Mouse (Mus musculus): ENCODE data around the gene Sez6l. TPM values are rescaled to one million over a fixed set of nuclear protein-coding genes. Genes with fewer than 3 reads are reported as not detected.

Gene Sez6l
- total RNA-seq, 2 experiments from 2014 or later, result not detected

DNA sequence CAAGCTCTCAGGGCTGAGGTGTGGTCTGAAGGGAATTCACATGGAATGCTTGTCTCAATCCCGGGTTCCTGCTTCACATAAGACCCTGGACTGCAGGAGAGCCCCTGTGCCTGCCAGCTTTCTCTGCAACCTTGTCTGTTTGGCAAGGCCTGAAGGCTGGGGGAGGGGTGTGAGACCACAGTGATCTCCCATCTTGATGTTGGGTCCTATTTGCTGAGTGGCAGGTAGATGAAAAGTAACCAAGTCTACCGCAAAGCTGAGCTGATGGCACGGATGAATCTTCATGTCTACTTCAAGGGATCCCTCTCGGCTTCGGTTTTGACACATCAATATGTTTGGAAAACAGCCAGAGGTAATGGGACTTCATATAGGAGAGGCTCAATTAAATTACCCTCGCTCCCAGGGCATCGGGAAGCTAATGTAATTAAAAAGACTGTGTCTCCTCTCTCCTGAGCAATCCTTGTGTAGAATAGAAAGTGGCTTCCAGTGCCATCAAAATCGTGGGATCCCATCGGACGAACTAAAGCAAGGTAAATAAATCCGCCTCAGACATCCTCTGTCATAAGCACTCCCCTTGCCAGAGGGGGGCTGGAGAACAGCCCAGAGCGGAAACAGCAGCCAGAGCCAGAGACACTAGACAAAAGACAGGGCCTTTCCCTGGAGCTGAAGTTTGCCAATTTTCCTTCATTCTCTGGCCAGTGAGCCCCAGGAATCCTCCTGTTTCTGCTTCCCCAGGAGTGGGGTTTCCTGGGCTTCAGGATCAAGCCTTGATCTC lies 28.0 kb downstream of the Sez6l start:
- H3K27ac ChIP-seq, result no peak overlapping the region
- H3K4me3 ChIP-seq, result no peak overlapping the region
- TF ChIP-seq CTCF (IDR thresholded peaks at IDR 0.05), result no peak
- no peak for DNase-seq
- intact Hi-C loops (cut with DNase I), result no loop called here

DNA sequence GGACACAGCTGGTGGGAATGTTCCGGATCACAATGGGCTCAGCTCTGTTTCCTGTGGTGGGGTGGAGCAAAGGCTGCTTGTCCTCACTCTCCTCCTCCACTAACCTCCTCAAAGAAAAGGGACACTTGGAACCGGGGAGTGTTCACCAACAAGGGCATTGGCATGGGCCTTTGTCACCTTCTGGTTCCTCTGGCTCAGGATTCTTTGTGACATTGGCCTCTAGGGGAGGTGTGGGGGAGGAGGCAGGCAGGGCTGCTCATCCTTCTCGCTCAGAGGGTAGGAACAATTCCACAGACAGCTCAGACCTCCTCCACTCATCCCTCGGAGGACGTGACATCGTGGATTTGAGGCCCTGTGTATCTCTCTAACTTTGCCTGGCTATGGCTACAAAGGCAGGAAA lies 30.2 kb downstream of the Sez6l start:
- H3K4me3 ChIP-seq, result no peak overlapping the region
- TF ChIP-seq CTCF (IDR thresholded peaks at IDR 0.05), result no peak
- intact Hi-C loops (cut with DNase I), result no loop called here
- no peak overlapping the region for H3K27ac ChIP-seq
- DNase-seq, result no peak

GRCm38 (mm10) chr5:112538295-112538694 lies 38.7 kb downstream of the Sez6l start:
- no peak for DNase-seq
- no peak for TF ChIP-seq CTCF (IDR thresholded peaks at IDR 0.05)
- intact Hi-C loops (cut with DNase I), result no loop called here
- H3K27ac ChIP-seq, result no peak overlapping the region
- H3K4me3 ChIP-seq, result no peak overlapping the region

DNA sequence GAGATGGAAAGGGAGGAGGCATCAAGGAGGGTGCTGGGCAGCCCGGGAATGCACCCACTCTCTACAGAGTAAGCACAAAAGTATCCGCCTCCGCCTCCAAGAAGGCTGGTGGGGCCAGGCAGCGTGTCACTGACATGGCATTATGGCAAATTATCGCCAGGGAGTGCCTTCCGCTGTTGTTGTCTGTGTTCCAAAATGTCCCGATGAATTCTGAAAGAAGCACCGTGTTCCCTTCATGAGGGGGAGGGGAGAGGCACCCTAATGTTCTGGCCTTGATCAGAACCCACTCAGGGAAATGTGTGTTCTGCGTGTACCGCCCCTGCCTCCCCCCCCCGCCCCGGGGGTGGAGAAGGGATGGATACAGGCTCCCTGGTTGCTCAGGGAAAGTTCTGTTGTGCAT lies 41.1 kb downstream of the Sez6l start:
- no peak for TF ChIP-seq CTCF (IDR thresholded peaks at IDR 0.05)
- intact Hi-C loops (cut with DNase I), result no loop called here
- Histone ChIP-seq H3K27ac (no peak overlapping the region), H3K4me3 (no peak overlapping the region)
- DNase-seq, result no peak

GRCm38 (mm10) chr5:112534146-112534545 lies 42.8 kb downstream of the Sez6l start:
- intact Hi-C loops (cut with DNase I), result no loop called here
- no peak overlapping the region for H3K4me3 ChIP-seq
- DNase-seq, result no peak
- H3K27ac ChIP-seq, result no peak overlapping the region
- TF ChIP-seq CTCF (IDR thresholded peaks at IDR 0.05), result no peak

- no peak for DNase-seq
- TF ChIP-seq CTCF (IDR thresholded peaks at IDR 0.05), result no peak
- H3K4me3 ChIP-seq, result no peak overlapping the region
- H3K27ac ChIP-seq, result no peak overlapping the region
- intact Hi-C loops (cut with DNase I), result no loop called here
Observed at GRCm38 (mm10) chr5:112533312-112534075, 43.5 kb downstream of the Sez6l start.

DNA sequence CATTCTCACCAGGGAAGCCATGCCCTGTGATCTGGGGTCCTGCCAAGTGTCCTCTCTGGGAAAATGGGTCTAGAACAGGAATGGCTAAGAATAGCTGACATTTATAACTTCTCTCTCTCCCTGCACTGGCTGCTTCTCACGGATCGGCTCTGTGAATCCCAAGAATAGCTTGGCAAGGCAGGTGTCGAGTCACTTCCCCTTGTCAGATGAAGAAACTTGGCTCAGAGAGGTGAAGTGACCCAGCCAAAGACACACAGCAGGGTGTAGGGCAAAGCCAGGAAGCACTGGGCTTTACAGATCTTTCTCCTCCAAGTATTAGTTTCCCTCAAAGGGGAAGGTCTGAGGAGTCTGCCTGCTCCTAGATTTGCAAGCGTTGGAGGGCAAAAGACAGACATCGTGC lies 44.1 kb downstream of the Sez6l start:
- intact Hi-C loops (cut with DNase I), result no loop called here
- TF ChIP-seq CTCF (IDR thresholded peaks at IDR 0.05), result no peak
- no peak overlapping the region for H3K4me3 ChIP-seq
- no peak overlapping the region for H3K27ac ChIP-seq
- peak; percentile 26 for DNase-seq

DNA sequence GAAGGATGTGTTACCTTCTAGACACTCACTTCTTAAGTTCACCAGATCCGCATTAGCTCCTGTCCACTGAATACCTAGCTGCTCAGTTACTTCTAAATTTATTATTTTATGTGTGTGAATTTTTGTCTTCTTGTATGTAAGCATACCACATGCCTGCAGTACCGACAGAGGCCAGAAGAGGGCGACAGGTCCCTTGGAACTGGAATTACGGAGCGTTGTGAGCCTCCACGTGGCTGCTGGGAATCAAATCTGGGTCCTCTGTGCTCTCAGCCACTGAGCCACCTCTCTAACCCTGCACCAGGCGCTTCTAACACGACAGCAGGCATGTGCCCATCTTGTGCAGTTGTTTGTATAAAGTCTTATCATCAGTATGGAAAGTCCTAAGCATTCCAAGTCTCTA lies 44.8 kb downstream of the Sez6l start:
- H3K27ac ChIP-seq, result no peak overlapping the region
- no peak overlapping the region for H3K4me3 ChIP-seq
- intact Hi-C loops (cut with DNase I), result no loop called here
- DNase-seq, result no peak
- peak; percentile 57 for TF ChIP-seq CTCF (IDR thresholded peaks at IDR 0.05)

DNA sequence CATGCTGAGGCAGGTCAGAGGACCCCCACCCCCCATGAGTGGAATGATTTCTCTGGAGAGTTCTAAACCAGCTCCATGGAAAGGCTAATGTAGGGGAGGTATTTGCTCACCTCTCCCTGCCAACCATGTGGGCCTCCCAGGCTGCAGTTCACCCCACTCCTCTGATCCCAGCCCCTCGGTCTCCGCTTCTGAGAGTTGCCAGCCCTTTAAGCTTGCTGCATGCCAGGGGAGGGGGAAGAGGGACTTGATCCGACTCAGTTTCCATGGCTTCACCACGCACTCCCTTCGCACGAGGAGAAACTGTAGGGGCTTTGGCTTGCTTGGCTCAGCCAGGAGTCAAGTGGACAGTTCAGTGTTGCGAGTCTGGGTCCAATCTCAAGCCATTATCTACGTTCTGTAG lies 45.9 kb downstream of the Sez6l start:
- intact Hi-C loops (cut with DNase I), result no loop called here

DNA sequence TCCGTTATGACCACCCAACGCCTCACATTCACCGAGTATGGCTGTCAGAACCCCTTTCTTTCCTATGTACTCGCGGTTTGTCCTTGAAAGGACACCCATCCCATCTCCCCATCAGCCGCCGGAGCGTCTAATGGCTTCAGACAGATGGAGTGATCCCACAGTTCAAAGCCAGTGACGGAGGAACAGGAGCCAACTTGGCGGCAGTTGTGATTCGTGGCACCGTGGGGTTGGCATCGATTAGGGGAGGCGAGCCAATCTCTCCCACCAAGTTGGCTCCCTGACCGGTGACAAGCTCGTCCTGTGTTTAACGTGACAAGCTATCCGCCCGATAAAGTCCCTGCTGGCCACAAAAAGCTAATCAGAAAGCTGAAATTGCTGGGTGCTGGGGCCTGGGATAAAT lies 50.0 kb downstream of the Sez6l start:
- no peak overlapping the region for H3K4me3 ChIP-seq
- H3K27ac ChIP-seq, result no peak overlapping the region
- no peak for TF ChIP-seq CTCF (IDR thresholded peaks at IDR 0.05)
- no peak for DNase-seq
- intact Hi-C loops (cut with DNase I), result no loop called here

More for the DNA sequence above, 45.9 kb downstream of the Sez6l start:
- H3K27ac ChIP-seq, result no peak overlapping the region
- DNase-seq, result no peak
- TF ChIP-seq CTCF (IDR thresholded peaks at IDR 0.05), result no peak
- no peak overlapping the region for H3K4me3 ChIP-seq

DNA sequence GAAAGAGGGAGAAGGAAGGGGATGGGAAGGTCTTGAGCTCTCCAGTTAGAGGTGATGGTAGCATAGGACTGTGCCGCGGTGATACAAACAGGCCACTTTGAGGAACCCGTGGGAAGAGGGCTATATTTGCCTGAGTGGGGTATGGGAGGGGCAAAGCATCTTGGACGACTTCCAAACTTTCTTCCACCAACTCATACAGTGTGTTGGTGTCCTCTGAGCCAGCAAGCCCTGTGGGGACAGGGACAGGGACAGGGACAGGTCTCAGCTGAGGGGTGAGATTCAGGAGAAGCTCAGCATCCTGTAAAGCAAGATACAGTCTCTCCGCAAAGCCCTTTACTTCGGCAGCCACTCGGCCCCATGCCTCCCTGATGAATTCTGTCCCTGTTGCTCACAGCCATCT lies 50.5 kb downstream of the Sez6l start:
- H3K4me3 ChIP-seq, result no peak overlapping the region

GRCm38 (mm10) chr5:112525980-112526379 lies 51.0 kb downstream of the Sez6l start:
- H3K27ac ChIP-seq, result no peak overlapping the region
- DNase-seq, result no peak
- intact Hi-C loops (cut with DNase I), result no loop called here
- H3K4me3 ChIP-seq, result no peak overlapping the region
- no peak for TF ChIP-seq CTCF (IDR thresholded peaks at IDR 0.05)

More for the DNA sequence above, 50.5 kb downstream of the Sez6l start:
- no peak for TF ChIP-seq CTCF (IDR thresholded peaks at IDR 0.05)
- intact Hi-C loops (cut with DNase I), result no loop called here
- no peak for DNase-seq
- no peak overlapping the region for H3K27ac ChIP-seq

- TF ChIP-seq CTCF (IDR thresholded peaks at IDR 0.05), result no peak
- intact Hi-C loops (cut with DNase I), result no loop called here
- no peak for DNase-seq
- H3K27ac ChIP-seq, result no peak overlapping the region
- no peak overlapping the region for H3K4me3 ChIP-seq
Observed at GRCm38 (mm10) chr5:112525271-112525670, 51.7 kb downstream of the Sez6l start.
